Mouse (Mus musculus): ENCODE measurements around the gene Nhsl2. TPM values are rescaled to one million over a fixed set of nuclear protein-coding genes. Genes with fewer than 3 reads are reported as not detected.
A peak's percentile ranks its signal among the peaks of the same experiment; 100 is the strongest.

The Nhsl2 gene
- polyA plus RNA-seq, 1 experiment = not detected

- 78% methylated on average over 7 of the region's 7 CpGs for WGBS
- TF ChIP-seq CTCF (IDR thresholded peaks at IDR 0.05; ENCODE audit: insufficient read depth, low read depth, low read length) = no peak
- TF ChIP-seq POLR2A (IDR thresholded peaks at IDR 0.05; ENCODE audit: insufficient read depth, low read depth, low read length) = no peak
- H3K27ac ChIP-seq (ENCODE audit: insufficient read depth, low read depth, low read length) = no peak overlapping the region
These were observed 83.1 kb downstream of the Nhsl2 start for GRCm38 (mm10) chrX:101932244-101932643.

GRCm38 (mm10) chrX:101933346-101933745 lies 84.2 kb downstream of the Nhsl2 start:
- Histone ChIP-seq H3K27ac (ENCODE audit: insufficient read depth, low read depth, low read length) (no peak overlapping the region), H3K4me1 (ENCODE audit: control insufficient read depth, insufficient read depth, low read length) (peaks cover 9% of the 10 kb centered on the region), H3K4me3 (ENCODE audit: insufficient read depth, low read depth, low read length) (no peak overlapping the region)
- WGBS = 92% methylated on average over 5 of the region's 5 CpGs
- TF ChIP-seq CTCF (IDR thresholded peaks at IDR 0.05; ENCODE audit: insufficient read depth, low read depth, low read length) (no peak), POLR2A (IDR thresholded peaks at IDR 0.05; ENCODE audit: insufficient read depth, low read depth, low read length) (no peak)

More at GRCm38 (mm10) chrX:101932244-101932643, 83.1 kb downstream of the Nhsl2 start:
- Histone ChIP-seq H3K4me3 (ENCODE audit: insufficient read depth, low read depth, low read length) (no peak overlapping the region), H3K4me1 (ENCODE audit: control insufficient read depth, insufficient read depth, low read length) (peaks cover 9% of the 10 kb centered on the region)

GRCm38 (mm10) chrX:101935291-101935840 lies 86.2 kb downstream of the Nhsl2 start:
- Histone ChIP-seq H3K4me1 (ENCODE audit: control insufficient read depth, insufficient read depth, low read length) (peaks cover 3% of the 10 kb centered on the region), H3K27ac (ENCODE audit: insufficient read depth, low read depth, low read length) (no peak overlapping the region), H3K4me3 (ENCODE audit: insufficient read depth, low read depth, low read length) (no peak overlapping the region)
- 68% methylated on average over 3 of the region's 3 CpGs for WGBS
- TF ChIP-seq CTCF (IDR thresholded peaks at IDR 0.05; ENCODE audit: insufficient read depth, low read depth, low read length) (no peak), POLR2A (IDR thresholded peaks at IDR 0.05; ENCODE audit: insufficient read depth, low read depth, low read length) (no peak)

- TF ChIP-seq CTCF (IDR thresholded peaks at IDR 0.05; ENCODE audit: insufficient read depth, low read depth, low read length) (no peak), POLR2A (IDR thresholded peaks at IDR 0.05; ENCODE audit: insufficient read depth, low read depth, low read length) (no peak)
- H3K4me3 ChIP-seq (ENCODE audit: insufficient read depth, low read depth, low read length) = no peak overlapping the region
- H3K4me1 ChIP-seq (ENCODE audit: control insufficient read depth, insufficient read depth, low read length) = peaks cover 15% of the 10 kb centered on the region
- no peak overlapping the region for H3K27ac ChIP-seq (ENCODE audit: insufficient read depth, low read depth, low read length)
- WGBS = 93% methylated on average over 5 of the region's 5 CpGs
These were observed 90.3 kb downstream of the Nhsl2 start for GRCm38 (mm10) chrX:101939486-101939885.

GRCm38 (mm10) chrX:101942461-101942896 lies 93.3 kb downstream of the Nhsl2 start:
- no peak overlapping the region for H3K27ac ChIP-seq (ENCODE audit: insufficient read depth, low read depth, low read length)
- H3K4me1 ChIP-seq (ENCODE audit: control insufficient read depth, insufficient read depth, low read length) = peaks cover 15% of the 10 kb centered on the region
- TF ChIP-seq POLR2A (IDR thresholded peaks at IDR 0.05; ENCODE audit: insufficient read depth, low read depth, low read length) = no peak
- no peak for TF ChIP-seq CTCF (IDR thresholded peaks at IDR 0.05; ENCODE audit: insufficient read depth, low read depth, low read length)
- H3K4me3 ChIP-seq (ENCODE audit: insufficient read depth, low read depth, low read length) = no peak overlapping the region
- 8% methylated on average over 6 of the region's 6 CpGs for WGBS

GRCm38 (mm10) chrX:101943743-101944142 lies 94.6 kb downstream of the Nhsl2 start:
- H3K4me1 ChIP-seq (ENCODE audit: control insufficient read depth, insufficient read depth, low read length) = peaks cover 15% of the 10 kb centered on the region
- 45% methylated on average over 2 of the region's 2 CpGs for WGBS
- H3K4me3 ChIP-seq (ENCODE audit: insufficient read depth, low read depth, low read length) = no peak overlapping the region
- TF ChIP-seq CTCF (IDR thresholded peaks at IDR 0.05; ENCODE audit: insufficient read depth, low read depth, low read length) = no peak
- no peak for TF ChIP-seq POLR2A (IDR thresholded peaks at IDR 0.05; ENCODE audit: insufficient read depth, low read depth, low read length)
- no peak overlapping the region for H3K27ac ChIP-seq (ENCODE audit: insufficient read depth, low read depth, low read length)

- no peak overlapping the region for H3K4me3 ChIP-seq (ENCODE audit: insufficient read depth, low read depth, low read length)
- 92% methylated on average over 2 of the region's 2 CpGs for WGBS
- H3K27ac ChIP-seq (ENCODE audit: insufficient read depth, low read depth, low read length) = no peak overlapping the region
- peaks cover 15% of the 10 kb centered on the region for H3K4me1 ChIP-seq (ENCODE audit: control insufficient read depth, insufficient read depth, low read length)
- TF ChIP-seq CTCF (IDR thresholded peaks at IDR 0.05; ENCODE audit: insufficient read depth, low read depth, low read length) = no peak
- TF ChIP-seq POLR2A (IDR thresholded peaks at IDR 0.05; ENCODE audit: insufficient read depth, low read depth, low read length) = no peak
These were observed 95.7 kb downstream of the Nhsl2 start for GRCm38 (mm10) chrX:101944761-101945330.

- no peak overlapping the region for H3K4me3 ChIP-seq (ENCODE audit: insufficient read depth, low read depth, low read length)
- no peak overlapping the region for H3K27ac ChIP-seq (ENCODE audit: insufficient read depth, low read depth, low read length)
- 77% methylated on average over 6 of the region's 6 CpGs for WGBS
- peaks cover 7% of the 10 kb centered on the region; the same call in 1 of the 2 replicates for H3K4me1 ChIP-seq (ENCODE audit: control insufficient read depth, insufficient read depth, low read length)
- TF ChIP-seq CTCF (IDR thresholded peaks at IDR 0.05; ENCODE audit: insufficient read depth, low read depth, low read length) (no peak), POLR2A (IDR thresholded peaks at IDR 0.05; ENCODE audit: insufficient read depth, low read depth, low read length) (no peak)
These were observed 103.3 kb downstream of the Nhsl2 start for GRCm38 (mm10) chrX:101952436-101952835.

- no peak overlapping the region for H3K4me3 ChIP-seq (ENCODE audit: insufficient read depth, low read depth, low read length)
- WGBS = 88% methylated on average over 2 of the region's 2 CpGs
- no peak for TF ChIP-seq POLR2A (IDR thresholded peaks at IDR 0.05; ENCODE audit: insufficient read depth, low read depth, low read length)
- no peak for TF ChIP-seq CTCF (IDR thresholded peaks at IDR 0.05; ENCODE audit: insufficient read depth, low read depth, low read length)
These were observed 104.1 kb downstream of the Nhsl2 start for GRCm38 (mm10) chrX:101953256-101953655.

More at GRCm38 (mm10) chrX:101953256-101953655, 104.1 kb downstream of the Nhsl2 start:
- peak overlapping the region; percentile 82; the same call in 1 of the 2 replicates for H3K27ac ChIP-seq (ENCODE audit: insufficient read depth, low read depth, low read length)
- peaks cover 7% of the 10 kb centered on the region; the same call in 1 of the 2 replicates for H3K4me1 ChIP-seq (ENCODE audit: control insufficient read depth, insufficient read depth, low read length)
